Mouse (Mus musculus): ENCODE measurements around the gene A730071L15Rik. TPM values are rescaled to one million over a fixed set of nuclear protein-coding genes. Genes with fewer than 3 reads are reported as not detected.

Gene A730071L15Rik
- total and polyA plus RNA-seq, 3 experiments, result 0.42 TPM; not detected in 2

DNA sequence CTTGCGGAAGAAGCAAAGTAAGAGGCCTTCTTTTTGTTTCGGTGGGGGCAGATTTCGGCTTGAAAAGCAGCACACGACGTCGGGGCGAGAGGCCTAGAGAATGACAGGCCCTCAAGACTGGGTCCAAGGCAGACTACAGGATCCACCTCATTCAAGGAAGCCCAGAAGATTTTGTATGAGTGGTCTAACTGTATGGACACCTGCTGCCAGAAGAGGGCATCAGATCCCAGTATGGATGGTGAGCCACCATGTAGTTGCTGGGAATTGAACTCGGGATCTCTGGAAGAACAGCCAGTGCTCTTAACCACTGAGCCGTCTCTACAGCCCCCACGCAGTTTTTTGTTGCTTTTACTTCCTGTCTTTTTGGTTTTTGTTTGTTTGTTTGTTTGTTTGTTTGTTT is 22.4 kb downstream of the A730071L15Rik start:
- Histone ChIP-seq H3K9ac (ENCODE audit: insufficient read depth, low read depth) (no peak overlapping the region), H3K36me3 (replicated peaks in 1 of 2; ENCODE audit: control insufficient read depth in 1 of 2, insufficient read depth in 1 of 2, low read length in 1 of 2) (no peaks in the 10 kb centered on the region), H3K4me1 (ENCODE audit: control insufficient read depth in 1 of 2, insufficient read depth in 2 of 2) (peaks cover 0 to 8% of the 10 kb centered on the region in 2 experiments; a peak in 1 of 4 replicates), H3K79me2 (replicated peaks; ENCODE audit: control insufficient read depth, extremely low read depth, insufficient read depth, poor library complexity, severe bottlenecking) (no peaks in the 10 kb centered on the region), H3K4me3 (replicated peaks in 1 of 3; ENCODE audit: low read depth in 2 of 3, low read length in 2 of 3, poor library complexity in 1 of 3) (no peak overlapping the region), H3K27ac (ENCODE audit: insufficient read depth, low read depth) (no peak overlapping the region), H3K9me3 (replicated peaks; ENCODE audit: low read length) (no peaks in the 10 kb centered on the region), H3K27me3 (replicated peaks) (peaks cover 37% of the 10 kb centered on the region), H3K4me2 (ENCODE audit: insufficient read depth, low read depth, poor library complexity, severe bottlenecking) (no peak overlapping the region)
- in situ Hi-C loops (cut with MboI; ENCODE audit: low pct_ligation_motif_present, low pct_unique_long_range_greater_than_20kb, low sequenced_read_pairs), result no loop called here
- dilution Hi-C loops (cut with MboI; ENCODE audit: extremely low pct_ligation_motif_present, extremely low pct_unique_long_range_greater_than_20kb, low sequenced_read_pairs), result no loop called here
- TF ChIP-seq UBTF (IDR thresholded peaks at IDR 0.05; ENCODE audit: low read depth, low read length) (no peak), ZNF384 (IDR thresholded peaks at IDR 0.05; ENCODE audit: low read depth, low read length) (no peak), MAZ (IDR thresholded peaks at IDR 0.05; ENCODE audit: low read depth, low read length) (no peak), HCFC1 (IDR thresholded peaks at IDR 0.05; ENCODE audit: low read depth, low read length) (no peak), CTCF (conservative IDR thresholded peaks at IDR 0.05 in 1 of 2, IDR thresholded peaks at IDR 0.05 in 1 of 2; ENCODE audit: low read depth in 2 of 2, low read length in 2 of 2) (peak in 1 of 2 experiments; percentile 17; a peak in 1 of 4 replicates), E2F4 (IDR thresholded peaks at IDR 0.05; ENCODE audit: insufficient replicate concordance, low read depth, low read length) (no peak)
- DNase-seq (ENCODE audit: extremely low read depth), result no peak

DNA sequence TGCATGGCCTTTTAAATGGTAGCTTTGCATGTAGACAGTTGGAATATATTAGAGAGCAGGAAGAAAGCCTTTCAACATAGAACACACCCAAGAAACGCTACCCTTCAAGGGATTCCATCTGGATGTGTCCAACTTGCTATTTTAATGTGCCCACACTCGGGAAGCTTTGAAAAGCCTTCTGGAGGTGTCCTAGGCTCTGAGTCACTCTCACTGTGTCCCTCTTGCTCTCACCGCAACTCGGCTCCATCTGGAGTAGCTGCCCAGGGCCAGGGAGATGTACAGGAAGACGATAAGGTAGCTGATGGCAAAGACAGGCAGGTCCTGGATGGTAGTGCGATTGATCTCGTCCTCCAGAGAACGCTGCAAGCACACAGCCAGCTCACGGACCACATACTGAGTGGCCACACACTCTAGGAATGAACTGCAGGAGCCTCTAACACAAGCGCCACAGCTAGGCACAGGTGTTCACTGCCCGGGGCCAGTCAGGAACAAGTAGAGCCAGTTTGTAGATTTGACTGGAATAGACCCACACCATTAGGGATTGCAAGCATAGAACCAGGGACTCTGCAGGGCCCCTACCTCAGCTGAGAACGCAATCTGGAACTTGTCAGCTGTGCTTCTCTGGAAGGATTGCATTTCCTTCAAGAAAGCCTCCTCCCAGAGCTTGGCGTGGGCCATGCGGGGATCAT is 24.9 kb downstream of the A730071L15Rik start:
- no peak overlapping the region for H3K4me2 ChIP-seq (ENCODE audit: insufficient read depth, low read depth, poor library complexity, severe bottlenecking)
- peaks cover 61% of the 10 kb centered on the region for H3K27me3 ChIP-seq (replicated peaks)
- no peak overlapping the region for H3K9ac ChIP-seq (ENCODE audit: insufficient read depth, low read depth)
- peaks cover 0 to 4% of the 10 kb centered on the region in 2 experiments; a peak in 1 of 4 replicates for H3K4me1 ChIP-seq (ENCODE audit: control insufficient read depth in 1 of 2, insufficient read depth in 2 of 2)
- H3K36me3 ChIP-seq (replicated peaks in 1 of 2; ENCODE audit: control insufficient read depth in 1 of 2, insufficient read depth in 1 of 2, low read length in 1 of 2), result no peaks in the 10 kb centered on the region
- no peaks in the 10 kb centered on the region for H3K9me3 ChIP-seq (replicated peaks; ENCODE audit: low read length)
- no peak overlapping the region for H3K4me3 ChIP-seq (replicated peaks in 1 of 3; ENCODE audit: low read depth in 2 of 3, low read length in 2 of 3, poor library complexity in 1 of 3)
- in situ Hi-C loops (cut with MboI; ENCODE audit: low pct_ligation_motif_present, low pct_unique_long_range_greater_than_20kb, low sequenced_read_pairs), result no loop called here
- dilution Hi-C loops (cut with MboI; ENCODE audit: extremely low pct_ligation_motif_present, extremely low pct_unique_long_range_greater_than_20kb, low sequenced_read_pairs), result no loop called here
- H3K79me2 ChIP-seq (replicated peaks; ENCODE audit: control insufficient read depth, extremely low read depth, insufficient read depth, poor library complexity, severe bottlenecking), result no peaks in the 10 kb centered on the region
- no peak for DNase-seq (ENCODE audit: extremely low read depth)
- H3K27ac ChIP-seq (ENCODE audit: insufficient read depth, low read depth), result no peak overlapping the region
- no peak for TF ChIP-seq RAD21 (IDR thresholded peaks at IDR 0.05; ENCODE audit: low read depth, low read length)
- no peak for TF ChIP-seq USF1 (IDR thresholded peaks at IDR 0.05; ENCODE audit: low read depth, low read length)
- no peak for TF ChIP-seq ETS1 (conservative IDR thresholded peaks at IDR 0.05; ENCODE audit: low read depth, low read length)
- no peak for TF ChIP-seq ZC3H11A (IDR thresholded peaks at IDR 0.05; ENCODE audit: low read depth, low read length)
- no peak for TF ChIP-seq HCFC1 (IDR thresholded peaks at IDR 0.05; ENCODE audit: low read depth, low read length)

DNA sequence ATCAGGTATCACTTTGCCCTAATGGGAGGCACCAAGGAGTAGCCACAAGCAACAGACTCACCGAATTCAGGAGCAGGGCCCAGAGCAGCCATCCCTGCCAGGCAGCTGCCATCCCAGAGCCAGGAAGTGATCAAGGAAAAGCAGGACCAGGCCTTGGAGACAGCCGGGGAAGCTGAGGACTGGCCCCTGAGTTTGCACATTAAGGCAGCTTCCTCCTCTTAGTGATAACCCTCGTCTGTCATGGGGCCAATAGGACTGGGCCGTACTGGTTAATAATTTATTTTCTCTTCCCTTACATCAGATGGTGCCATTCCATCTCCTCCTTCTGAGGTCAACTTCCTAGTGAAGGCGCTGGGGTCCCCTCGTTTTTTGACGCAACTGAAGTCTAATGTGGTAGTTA is 30.2 kb downstream of the A730071L15Rik start, which contains the start of gene Npc1l1:
Gene Npc1l1, minus strand, starts transcription at position 132 of the 400 bp plus-strand sequence.
- no peak within 1 kb of the TSS for H3K9ac ChIP-seq (ENCODE audit: insufficient read depth, low read depth)
- no peak within 1 kb of the TSS for H3K4me3 ChIP-seq (replicated peaks in 1 of 3; ENCODE audit: low read depth in 2 of 3, low read length in 2 of 3, poor library complexity in 1 of 3)
- H3K4me1 ChIP-seq (ENCODE audit: control insufficient read depth in 1 of 2, insufficient read depth in 2 of 2), result peaks cover 0 to 4% of the 10 kb centered on the region in 2 experiments; a peak in 1 of 4 replicates
- no peak within 1 kb of the TSS for H3K27ac ChIP-seq (ENCODE audit: insufficient read depth, low read depth)
- peaks cover 73% of the 10 kb centered on the region for H3K27me3 ChIP-seq (replicated peaks)
- TF ChIP-seq MAFK (IDR thresholded peaks at IDR 0.05; ENCODE audit: insufficient replicate concordance, low read length) (no peak), NELFE (IDR thresholded peaks at IDR 0.05; ENCODE audit: low read depth, low read length) (no peak), MXI1 (IDR thresholded peaks at IDR 0.05; ENCODE audit: low read depth, low read length) (no peak), RCOR1 (conservative IDR thresholded peaks at IDR 0.05; ENCODE audit: low read depth, low read length) (no peak), JUND (conservative IDR thresholded peaks at IDR 0.05; ENCODE audit: low read depth, low read length) (no peak), POLR2A (IDR thresholded peaks at IDR 0.05; ENCODE audit: low read depth, low read length) (no peak), TCF12 (IDR thresholded peaks at IDR 0.05; ENCODE audit: low read depth, low read length) (no peak), ELF1 (IDR thresholded peaks at IDR 0.05; ENCODE audit: low read depth, low read length) (no peak), E2F4 (IDR thresholded peaks at IDR 0.05; ENCODE audit: insufficient replicate concordance, low read depth, low read length) (no peak), GABPA (IDR thresholded peaks at IDR 0.05; ENCODE audit: insufficient replicate concordance, low read depth, low read length) (no peak)
- dilution Hi-C loops (cut with MboI; ENCODE audit: extremely low pct_ligation_motif_present, extremely low pct_unique_long_range_greater_than_20kb, low sequenced_read_pairs) (no loop called here), in situ Hi-C loops (cut with MboI; ENCODE audit: low pct_ligation_motif_present, low pct_unique_long_range_greater_than_20kb, low sequenced_read_pairs) (loop anchor here (5.0 kb wide), 1 partner anchor 37 kb away; the partner anchor contains the start of gene Ddx56)
- DNase-seq (ENCODE audit: extremely low read depth), result no peak
- H3K9me3 ChIP-seq (replicated peaks; ENCODE audit: low read length), result peaks cover 10% of the 10 kb centered on the region
- H3K36me3 ChIP-seq (replicated peaks in 1 of 2; ENCODE audit: control insufficient read depth in 1 of 2, insufficient read depth in 1 of 2, low read length in 1 of 2), result no peaks in the 10 kb centered on the region
- H3K79me2 ChIP-seq (replicated peaks; ENCODE audit: control insufficient read depth, extremely low read depth, insufficient read depth, poor library complexity, severe bottlenecking), result no peaks in the 10 kb centered on the region
- H3K4me2 ChIP-seq (ENCODE audit: insufficient read depth, low read depth, poor library complexity, severe bottlenecking), result no peak within 1 kb of the TSS
